13 mouse cellular contexts compared by ENCODE assay signal in genomic region chr14:101879050-101879694, GRCm38 (mm10).
DNase-seq lines count a peak whose midpoint lies in the region; ATAC-seq lines count a peak whose summit lies in the region.
"Had no signal": no experiment of that assay in that cellular context is flagged by ENCODE, and none has a peak within 500 bp of the region (broad histone marks: within the 10 kb centered on the region; RNA-seq: fewer than 3 reads in every experiment).

No protein-coding gene starts in this region.

- peaks cover 23% of the 10 kb centered on the region for H3K4me1 ChIP-seq in heart, embryonic 16.5 days (ENCODE audit: control insufficient read depth, insufficient read depth, low read length)
- H3K4me1 ChIP-seq: hindbrain, embryonic 12.5 days; neural tube, embryonic 13.5 days had no signal

- H3K9ac ChIP-seq in heart, embryonic 16.5 days (ENCODE audit: low read length), result no peak overlapping the region; the same call in 1 of the 2 replicates
- H3K9ac ChIP-seq: hindbrain, embryonic 12.5 days; neural tube, embryonic 13.5 days had no signal

- no peak overlapping the region for H3K4me3 ChIP-seq in heart, embryonic 16.5 days (ENCODE audit: low read length)
- H3K4me3 ChIP-seq: hindbrain, embryonic 12.5 days; neural tube, embryonic 13.5 days had no signal

- H3K27me3 ChIP-seq in heart, embryonic 16.5 days (ENCODE audit: control insufficient read depth, insufficient read depth, low read length), result no peaks in the 10 kb centered on the region
- H3K27me3 ChIP-seq: hindbrain, embryonic 12.5 days; neural tube, embryonic 13.5 days had no signal

- WGBS in heart, embryonic 16.5 days, result 30% methylated on average over 7 of the region's 7 CpGs

- peaks cover 11% of the 10 kb centered on the region for H3K36me3 ChIP-seq in heart, embryonic 16.5 days (ENCODE audit: control insufficient read depth, insufficient read depth)
- H3K36me3 ChIP-seq: G1E; hindbrain, embryonic 12.5 days; neural tube, embryonic 13.5 days had no signal

- no peak for ATAC-seq in heart, embryonic 16.5 days (replicated peaks; ENCODE audit: extremely low read depth, insufficient read depth, low FRiP score)
- ATAC-seq in CD4-positive, CD25-positive, alpha-beta regulatory T cell, adult 4 months, result peak; percentile 68
- peak; percentile 69 for ATAC-seq in inflammation-experienced regulatory T-cells, adult 6 months

- H3K9me3 ChIP-seq in heart, embryonic 16.5 days (replicated peaks; ENCODE audit: control insufficient read depth, low read length), result no peaks in the 10 kb centered on the region
- H3K9me3 ChIP-seq: hindbrain, embryonic 12.5 days; neural tube, embryonic 13.5 days had no signal

- peak overlapping the region; percentile 17 for H3K27ac ChIP-seq in heart, embryonic 16.5 days (ENCODE audit: low read length)
- H3K27ac ChIP-seq: hindbrain, embryonic 12.5 days; neural tube, embryonic 13.5 days had no signal

- DNase-seq in heart, adult 9 months (ENCODE audit: low spot score in 2 of 2), result no peak
- DNase-seq in 3134 (ENCODE audit: extremely low read depth, insufficient read length, low spot score), result peak; percentile 43
- no peak for DNase-seq in cerebellum, adult 11 months
- DNase-seq in frontal cortex, adult 2 months (ENCODE audit: extremely low spot score in 1 of 2, low spot score in 1 of 2), result no peak
- no peak for DNase-seq in layer of hippocampus, postnatal 36 days
- DNase-seq: gastrocnemius, postnatal 25 days; kidney, postnatal 36 days had no signal

- no peak overlapping the region for H3K4me2 ChIP-seq in heart, embryonic 16.5 days (ENCODE audit: low read depth, low read length)
- H3K4me2 ChIP-seq: hindbrain, embryonic 12.5 days; neural tube, embryonic 13.5 days had no signal
